Mouse (Mus musculus) MEL (cell line): ENCODE measurements around the gene Mrpl49. TPM values are rescaled to one million over a fixed set of nuclear protein-coding genes. Genes with fewer than 3 reads are reported as not detected.

ENCODE experiments used
- DNase-seq: peaks from one replicate; pipeline ENCODE4 v3.0.0; 2011; ENCODE audit warnings: low read depth, low spot score
- H3K27ac ChIP-seq: 2 replicates; pipeline ENCODE4 v1.5.1; 2012; ENCODE audit warnings: low read depth, mild to moderate bottlenecking, control low read depth, low read length, moderate library complexity; ENCODE audit not compliant: control insufficient read depth
- H3K27me3 ChIP-seq, 2 experiments: fragments of 150-350 bp in 1 of 2; sonication (generic) in 1 of 2; 2 replicates each; pipeline ENCODE4 v1.6.1; 2012; ENCODE audit warnings: low read length in 2 of 2, mild to moderate bottlenecking in 2 of 2, improper control_type of control experiment in 1 of 2, moderate library complexity in 1 of 2; ENCODE audit not compliant: insufficient read depth in 2 of 2, control insufficient read depth in 1 of 2
- H3K36me3 ChIP-seq, 2 experiments: 2 replicates each; pipeline ENCODE4 v1.6.1; 2012 to 2014; ENCODE audit warnings: low read length in 2 of 2, improper control_type of control experiment in 1 of 2, inconsistent platforms in 1 of 2, mild to moderate bottlenecking in 1 of 2; ENCODE audit not compliant: insufficient read depth in 2 of 2, control insufficient read depth in 1 of 2
- H3K4me1 ChIP-seq, 2 experiments: fragments of 150-350 bp in 1 of 2; sonication (generic) in 1 of 2; 2 replicates each; pipeline ENCODE4 v1.6.1; 2012; ENCODE audit warnings: low read length in 2 of 2, improper control_type of control experiment in 1 of 2, mild to moderate bottlenecking in 1 of 2; ENCODE audit not compliant: insufficient read depth in 2 of 2, control insufficient read depth in 1 of 2
- H3K4me3 ChIP-seq, 2 experiments: fragments of 150-350 bp in 1 of 2; sonication (generic) in 1 of 2; 2 replicates each; pipeline ENCODE4 v1.5.1; 2012; ENCODE audit warnings: low read depth in 2 of 2, low read length in 2 of 2, mild to moderate bottlenecking in 2 of 2, moderate library complexity in 2 of 2, control low read depth in 1 of 2, improper control_type of control experiment in 1 of 2; ENCODE audit not compliant: control insufficient read depth in 1 of 2, insufficient read depth in 1 of 2
- H3K79me2 ChIP-seq: 2 replicates; pipeline ENCODE4 v1.6.1; 2012; ENCODE audit warnings: mild to moderate bottlenecking, low read length, moderate library complexity; ENCODE audit not compliant: control insufficient read depth, poor library complexity, insufficient read depth
- H3K9ac ChIP-seq: 2 replicates; pipeline ENCODE4 v1.6.1; 2012; ENCODE audit warnings: low read depth, mild to moderate bottlenecking, control low read depth, low read length, moderate library complexity; ENCODE audit not compliant: control insufficient read depth, poor library complexity, severe bottlenecking
- H3K9me3 ChIP-seq: fragments of 150-350 bp; sonication (generic); replicated peaks from 2 replicates; pipeline ENCODE4 v1.6.1; 2012; ENCODE audit warnings: mild to moderate bottlenecking, low read length, improper control_type of control experiment, moderate library complexity; ENCODE audit not compliant: insufficient read depth
- BHLHE40 ChIP-seq: IDR thresholded peaks from 2 replicates; pipeline ENCODE4 v1.6.1; 2012; ENCODE audit warnings: low read depth, mild to moderate bottlenecking, inconsistent platforms, low read length, improper control_type of control experiment, borderline replicate concordance
- CHD1 ChIP-seq: IDR thresholded peaks from 2 replicates; pipeline ENCODE4 v1.6.1; 2012; ENCODE audit warnings: low read depth, mild to moderate bottlenecking, inconsistent platforms, low read length, improper control_type of control experiment
- CHD2 ChIP-seq: IDR thresholded peaks from 2 replicates; pipeline ENCODE4 v1.6.1; 2011; ENCODE audit warnings: low read length, improper control_type of control experiment
- CTCF ChIP-seq, 3 experiments: IDR thresholded peaks in 2 of 3; conservative IDR thresholded peaks in 1 of 3; 2 replicates each; pipeline ENCODE4 v1.5.1; 2011 to 2012; ENCODE audit warnings: low read length in 3 of 3, low read depth in 2 of 3, mild to moderate bottlenecking in 2 of 3, improper control_type of control experiment in 1 of 3, inconsistent platforms in 1 of 3, mixed read lengths in 1 of 3, moderate library complexity in 1 of 3; ENCODE audit not compliant: control insufficient read depth in 1 of 3, insufficient read depth in 1 of 3, poor library complexity in 1 of 3, severe bottlenecking in 1 of 3
- E2F4 ChIP-seq: IDR thresholded peaks from 2 replicates; pipeline ENCODE4 v1.6.1; 2011; ENCODE audit warnings: low read depth, low read length, improper control_type of control experiment, borderline replicate concordance
- ELF1 ChIP-seq: IDR thresholded peaks from 2 replicates; pipeline ENCODE4 v1.6.1; 2014; ENCODE audit warnings: low read depth, mild to moderate bottlenecking, inconsistent platforms, low read length, improper control_type of control experiment, moderate library complexity
- EP300 ChIP-seq, 2 experiments: IDR thresholded peaks; 2 replicates each; pipeline ENCODE4 v1.6.1; 2011; ENCODE audit warnings: improper control_type of control experiment in 2 of 2, low read length in 2 of 2, low read depth in 1 of 2, mild to moderate bottlenecking in 1 of 2
- ETS1 ChIP-seq: IDR thresholded peaks from 2 replicates; pipeline ENCODE4 v1.6.1; 2012; ENCODE audit warnings: low read depth, mild to moderate bottlenecking, inconsistent platforms, low read length, improper control_type of control experiment, moderate library complexity
- GABPA ChIP-seq: IDR thresholded peaks from 2 replicates; pipeline ENCODE4 v1.6.1; 2012; ENCODE audit warnings: low read depth, mild to moderate bottlenecking, inconsistent platforms, low read length, improper control_type of control experiment, moderate library complexity
- GATA1 ChIP-seq: IDR thresholded peaks from 2 replicates; pipeline ENCODE4 v1.6.1; 2011; ENCODE audit warnings: low read depth, low read length, improper control_type of control experiment
- HCFC1 ChIP-seq: IDR thresholded peaks from 2 replicates; pipeline ENCODE4 v1.6.1; 2012; ENCODE audit warnings: low read depth, mild to moderate bottlenecking, inconsistent platforms, low read length, improper control_type of control experiment, moderate library complexity
- JUND ChIP-seq: IDR thresholded peaks from 2 replicates; pipeline ENCODE4 v1.6.1; 2011; ENCODE audit warnings: low read depth, mild to moderate bottlenecking, improper control_type of control experiment, low read length
- KAT2A ChIP-seq: conservative IDR thresholded peaks from 2 replicates; pipeline ENCODE4 v1.6.1; 2012; ENCODE audit warnings: low read depth, low read length, improper control_type of control experiment, inconsistent platforms
- MAX ChIP-seq: IDR thresholded peaks from 2 replicates; pipeline ENCODE4 v1.6.1; 2011; ENCODE audit warnings: low read length, improper control_type of control experiment
- MAZ ChIP-seq: IDR thresholded peaks from 2 replicates; pipeline ENCODE4 v1.6.1; 2012; ENCODE audit warnings: low read depth, mild to moderate bottlenecking, inconsistent platforms, low read length, improper control_type of control experiment
- MEF2A ChIP-seq: IDR thresholded peaks from 2 replicates; pipeline ENCODE4 v1.6.1; 2014; ENCODE audit warnings: low read depth, mild to moderate bottlenecking, inconsistent platforms, low read length, improper control_type of control experiment; ENCODE audit not compliant: poor library complexity, insufficient replicate concordance, severe bottlenecking; ENCODE audit errors: extremely low read depth
- MXI1 ChIP-seq: IDR thresholded peaks from 2 replicates; pipeline ENCODE4 v1.6.1; 2011; ENCODE audit warnings: mild to moderate bottlenecking, low read depth, low read length, improper control_type of control experiment
- MYB ChIP-seq: IDR thresholded peaks from 2 replicates; pipeline ENCODE4 v1.6.1; 2011; ENCODE audit warnings: mild to moderate bottlenecking, low read depth, low read length, improper control_type of control experiment
- NELFE ChIP-seq: IDR thresholded peaks from 2 replicates; pipeline ENCODE4 v1.6.1; 2011; ENCODE audit warnings: low read depth, low read length, improper control_type of control experiment
- NRF1 ChIP-seq: IDR thresholded peaks from 2 replicates; pipeline ENCODE4 v1.6.1; 2014; ENCODE audit warnings: low read depth, mild to moderate bottlenecking, inconsistent platforms, low read length, improper control_type of control experiment, moderate library complexity; ENCODE audit not compliant: poor library complexity, insufficient read depth, severe bottlenecking
- POLR2A ChIP-seq, 2 experiments: IDR thresholded peaks; 2 replicates each; pipeline ENCODE4 v1.6.1; 2011 to 2012; ENCODE audit warnings: low read length in 2 of 2, mild to moderate bottlenecking in 2 of 2, control low read depth in 1 of 2, improper control_type of control experiment in 1 of 2, low read depth in 1 of 2, moderate library complexity in 1 of 2; ENCODE audit not compliant: control insufficient read depth in 1 of 2, insufficient read depth in 1 of 2, poor library complexity in 1 of 2
- POLR2AphosphoS2 ChIP-seq: IDR thresholded peaks from 2 replicates; pipeline ENCODE4 v1.6.1; 2011; ENCODE audit warnings: low read length, improper control_type of control experiment
- POLR2AphosphoS5 ChIP-seq: IDR thresholded peaks from 2 replicates; pipeline ENCODE4 v1.6.1; 2012; ENCODE audit warnings: low read depth, borderline replicate concordance, mild to moderate bottlenecking, inconsistent platforms, low read length, moderate library complexity, mixed read lengths
- RAD21 ChIP-seq: IDR thresholded peaks from 2 replicates; pipeline ENCODE4 v1.6.1; 2011; ENCODE audit warnings: mild to moderate bottlenecking, low read depth, low read length, improper control_type of control experiment
- RCOR1 ChIP-seq: IDR thresholded peaks from 2 replicates; pipeline ENCODE4 v1.6.1; 2012; ENCODE audit warnings: low read depth, mild to moderate bottlenecking, inconsistent platforms, low read length, improper control_type of control experiment
- SIN3A ChIP-seq: IDR thresholded peaks from 2 replicates; pipeline ENCODE4 v1.6.1; 2012; ENCODE audit warnings: low read length, improper control_type of control experiment, inconsistent platforms
- SMC3 ChIP-seq: IDR thresholded peaks from 2 replicates; pipeline ENCODE4 v1.6.1; 2011; ENCODE audit warnings: low read depth, low read length, improper control_type of control experiment
- TAL1 ChIP-seq: IDR thresholded peaks from 2 replicates; pipeline ENCODE4 v1.6.1; 2012; ENCODE audit warnings: mild to moderate bottlenecking, inconsistent platforms, low read length, moderate library complexity, mixed read lengths
- TBP ChIP-seq: IDR thresholded peaks from 2 replicates; pipeline ENCODE4 v1.8.0; 2011; ENCODE audit warnings: low read depth, low read length, improper control_type of control experiment
- TCF12 ChIP-seq: IDR thresholded peaks from 2 replicates; pipeline ENCODE4 v1.6.1; 2014; ENCODE audit warnings: low read depth, mild to moderate bottlenecking, inconsistent platforms, low read length, improper control_type of control experiment, moderate library complexity
- UBTF ChIP-seq: IDR thresholded peaks from 2 replicates; pipeline ENCODE4 v1.6.1; 2012; ENCODE audit warnings: low read depth, mild to moderate bottlenecking, inconsistent platforms, low read length, improper control_type of control experiment, moderate library complexity, borderline replicate concordance; ENCODE audit not compliant: insufficient read depth
- USF1 ChIP-seq: IDR thresholded peaks from 2 replicates; pipeline ENCODE4 v1.6.1; 2014; ENCODE audit warnings: low read depth, mild to moderate bottlenecking, inconsistent platforms, low read length, improper control_type of control experiment, moderate library complexity
- USF2 ChIP-seq, 2 experiments: IDR thresholded peaks; 2 replicates each; pipeline ENCODE4 v1.6.1; 2011 to 2012; ENCODE audit warnings: improper control_type of control experiment in 2 of 2, low read length in 2 of 2, borderline replicate concordance in 1 of 2, inconsistent platforms in 1 of 2, low read depth in 1 of 2, mild to moderate bottlenecking in 1 of 2; ENCODE audit not compliant: insufficient read depth in 1 of 2
- ZC3H11A ChIP-seq: IDR thresholded peaks from 2 replicates; pipeline ENCODE4 v1.6.1; 2012; ENCODE audit warnings: low read depth, mild to moderate bottlenecking, inconsistent platforms, low read length, improper control_type of control experiment
- ZKSCAN1 ChIP-seq: IDR thresholded peaks from 2 replicates; pipeline ENCODE4 v1.6.1; 2012; ENCODE audit warnings: low read depth, mild to moderate bottlenecking, inconsistent platforms, low read length, improper control_type of control experiment, moderate library complexity
- ZMIZ1 ChIP-seq: IDR thresholded peaks from 2 replicates; pipeline ENCODE4 v1.6.1; 2012; ENCODE audit warnings: low read depth, mild to moderate bottlenecking, inconsistent platforms, low read length, improper control_type of control experiment, moderate library complexity
- polyA plus RNA-seq, 2 experiments: library from polyadenylated mRNA; stranded (reverse) in 1 of 2; unstranded in 1 of 2; fragments of >175 nt in 1 of 2; fragments of >200 nt in 1 of 2; gene quantifications; 2 replicates each; pipeline versions ENCODE4 v1.2.1 to v1.2.4; 2012; ENCODE audit warnings: low replicate concordance in 2 of 2, low read depth in 1 of 2; ENCODE audit not compliant: insufficient read length in 2 of 2, insufficient read depth in 1 of 2, missing spikeins in 1 of 2
- total RNA-seq: library from RNA; depleted of rRNA; stranded (reverse); fragments of 300-350 nt; gene quantifications from 2 replicates; pipeline ENCODE4 v1.2.3, GENCODE M21; 2012

The Mrpl49 gene
- total and polyA plus RNA-seq, 3 experiments = 81.6 to 98.7 TPM; not detected in 1

GRCm38 (mm10) chr19:6067724-6068415 is 10.3 kb upstream of the Mrpl49 start, which contains the start of gene Tm7sf2:
Gene Tm7sf2, minus strand, starts transcription at chr19:6068373.
- peak; percentile 95 for DNase-seq

DNA sequence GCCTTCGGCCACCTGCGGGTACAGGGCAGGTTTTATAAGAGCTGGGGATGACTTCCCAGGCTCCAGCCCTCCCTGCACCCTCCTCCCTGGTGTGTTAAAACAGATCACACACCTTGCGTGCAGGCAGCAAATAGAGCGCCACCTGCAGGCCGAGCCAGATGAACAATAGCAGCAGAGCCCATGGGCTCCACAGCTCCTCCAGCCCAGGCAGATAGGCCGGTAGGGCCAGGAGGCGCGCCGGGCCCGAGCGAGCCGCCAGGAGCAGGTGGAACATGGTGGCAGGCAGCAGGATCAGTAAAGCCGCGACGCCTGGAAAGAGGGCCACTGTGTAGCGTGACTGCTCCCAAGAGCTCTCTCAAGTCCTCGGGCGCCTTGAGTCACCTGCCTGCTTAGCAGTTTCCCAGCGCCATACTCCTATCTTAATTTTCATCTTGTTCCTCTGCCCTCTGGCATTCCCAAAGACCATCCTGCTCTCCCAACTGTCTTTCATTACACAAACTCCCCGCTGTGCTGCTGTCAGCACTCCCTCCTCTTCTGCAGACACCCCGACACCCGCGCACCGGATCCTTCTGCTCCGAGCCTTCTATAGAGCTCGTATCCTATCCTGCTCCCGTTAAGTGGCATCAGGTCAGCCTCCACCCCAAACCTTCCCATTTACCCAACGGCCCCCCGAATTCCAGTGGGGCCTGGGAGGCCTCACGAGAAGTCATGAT is 9.6 kb upstream of the Mrpl49 start:
- Histone ChIP-seq H3K9ac (peak overlapping the region; percentile 75), H3K27me3 (no peaks in the 10 kb centered on the region), H3K9me3 (no peaks in the 10 kb centered on the region), H3K36me3 (peaks cover 0 to 6% of the 10 kb centered on the region in 2 experiments; a peak in 1 of 4 replicates), H3K27ac (peak overlapping the region; percentile 15), H3K4me3 (peak overlapping the region; percentile 49 to 73), H3K79me2 (peaks cover 6% of the 10 kb centered on the region), H3K4me1 (peaks cover 0 to 12% of the 10 kb centered on the region in 2 experiments; a peak in 3 of 4 replicates)
- DNase-seq = peak; percentile 93
- TF ChIP-seq USF1 (no peak), SIN3A (peak; percentile 49), RCOR1 (no peak), GABPA (no peak), ETS1 (no peak), POLR2A (IDR thresholded peaks at IDR 0.05; ENCODE audit: control insufficient read depth in 1 of 2, insufficient read depth in 1 of 2, low read depth in 1 of 2, low read length in 2 of 2, poor library complexity in 1 of 2) (no peak), TAL1 (no peak), CHD1 (no peak), ZMIZ1 (no peak), CHD2 (no peak), UBTF (peak; percentile 45; the same call in 1 of the 2 replicates), HCFC1 (peak; percentile 20), MEF2A (no peak), CTCF (IDR thresholded peaks at IDR 0.05 in 2 of 3, conservative IDR thresholded peaks at IDR 0.05 in 1 of 3; ENCODE audit: control insufficient read depth in 1 of 3, insufficient read depth in 1 of 3, low read depth in 2 of 3, low read length in 3 of 3, poor library complexity in 1 of 3, severe bottlenecking in 1 of 3) (peak; percentile 75 to 95 (median 92))

More at GRCm38 (mm10) chr19:6067724-6068415, 10.3 kb upstream of the Mrpl49 start, which contains the start of gene Tm7sf2:
- Histone ChIP-seq H3K27ac (peak within 1 kb of the TSS; percentile 15), H3K79me2 (no peaks in the 10 kb centered on the region), H3K27me3 (no peaks in the 10 kb centered on the region), H3K9ac (peak within 1 kb of the TSS; percentile 75), H3K9me3 (no peaks in the 10 kb centered on the region), H3K4me1 (peaks cover 0 to 8% of the 10 kb centered on the region in 2 experiments; a peak in 3 of 4 replicates), H3K36me3 (no peaks in the 10 kb centered on the region), H3K4me3 (peak within 1 kb of the TSS; percentile 49 to 73)
- TF ChIP-seq NRF1 (no peak), ELF1 (no peak), SMC3 (no peak), GABPA (no peak), UBTF (no peak), ETS1 (no peak), MAZ (no peak), POLR2A (IDR thresholded peaks at IDR 0.05; ENCODE audit: control insufficient read depth in 1 of 2, insufficient read depth in 1 of 2, low read depth in 1 of 2, low read length in 2 of 2, poor library complexity in 1 of 2) (peak; percentile 42 to 80; a peak in 2 of 4 replicates), TAL1 (no peak), RCOR1 (no peak), SIN3A (0 out of 2 replicates have a peak, but pooled peaks have one; percentile 34), TCF12 (no peak), POLR2AphosphoS5 (no peak), ZC3H11A (no peak), MYB (no peak), E2F4 (no peak), JUND (no peak), RAD21 (no peak), NELFE (peak; percentile 58), MXI1 (peak; percentile 60), ZMIZ1 (no peak), HCFC1 (0 out of 2 replicates have a peak, but pooled peaks have one; percentile 33), EP300 (IDR thresholded peaks at IDR 0.05; ENCODE audit: low read depth in 1 of 2, low read length in 2 of 2) (no peak), CTCF (IDR thresholded peaks at IDR 0.05 in 2 of 3, conservative IDR thresholded peaks at IDR 0.05 in 1 of 3; ENCODE audit: control insufficient read depth in 1 of 3, insufficient read depth in 1 of 3, low read depth in 2 of 3, low read length in 3 of 3, poor library complexity in 1 of 3, severe bottlenecking in 1 of 3) (no peak), USF1 (no peak), MAX (no peak), MEF2A (no peak), TBP (peak; percentile 73), GATA1 (no peak), CHD2 (no peak), ZKSCAN1 (no peak), BHLHE40 (no peak), USF2 (IDR thresholded peaks at IDR 0.05; ENCODE audit: borderline replicate concordance in 1 of 2, insufficient read depth in 1 of 2, low read depth in 1 of 2, low read length in 2 of 2) (no peak), KAT2A (no peak), POLR2AphosphoS2 (peak; percentile 70), CHD1 (no peak)
